Mouse (Mus musculus): Measurements from ENCODE around the gene Alad. TPM values are rescaled to one million over a fixed set of nuclear protein-coding genes. Genes with fewer than 3 reads are reported as not detected.

The Alad gene
- polyA plus RNA-seq, 1 experiment from 2014 or later, result 77.5 TPM

DNA sequence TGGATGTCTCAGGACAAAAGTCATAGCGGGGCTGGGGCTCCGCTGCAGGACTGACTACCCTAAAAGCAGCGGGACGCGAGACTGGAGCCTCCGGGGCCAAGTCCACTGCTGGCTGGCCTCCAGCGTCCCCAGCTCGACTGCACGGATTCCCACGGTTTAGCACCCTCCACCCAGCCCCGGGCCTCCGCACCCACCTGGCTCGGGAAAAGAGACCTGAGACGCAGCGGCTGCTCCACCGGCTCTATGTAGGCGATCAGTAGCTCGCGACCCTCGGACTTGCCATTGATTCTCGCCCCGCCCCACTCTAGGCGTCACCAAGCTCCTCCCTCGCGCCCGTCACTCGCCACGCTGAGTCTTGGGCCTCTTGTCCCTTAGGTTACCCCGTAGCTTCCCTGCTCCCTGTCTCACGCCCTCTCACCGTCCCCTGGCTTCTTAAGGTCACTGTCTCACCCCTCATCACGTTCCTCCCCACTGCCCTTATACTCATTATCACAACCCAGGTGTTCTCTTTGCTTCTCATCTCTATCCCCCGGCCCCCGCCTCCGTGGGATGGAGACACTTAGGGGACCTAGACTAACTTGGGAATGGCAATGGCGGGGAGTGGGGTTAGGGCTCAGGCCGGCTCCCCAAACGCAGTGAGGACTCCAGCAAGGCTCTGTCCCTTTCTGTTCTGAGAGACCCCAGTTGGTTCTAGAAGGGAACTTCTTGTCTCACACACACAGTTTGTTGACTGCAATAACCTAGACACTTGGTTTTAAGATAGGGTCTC, 17.6 kb downstream of the Alad start:
- no peaks in the 10 kb centered on the region for H3K4me1 ChIP-seq (replicated peaks; ENCODE audit: control insufficient read depth, insufficient read depth, low read length)
- H3K36me3 ChIP-seq (ENCODE audit: control insufficient read depth, insufficient read depth, low read length), result 0 out of 2 replicates have a peak, but pooled peaks cover 5% of the 10 kb centered on the region
- WGBS, result 2% methylated on average over 38 of the region's 38 CpGs
- no peaks in the 10 kb centered on the region for H3K27me3 ChIP-seq (ENCODE audit: control insufficient read depth, insufficient read depth, low read length)
- no peaks in the 10 kb centered on the region for H3K9me3 ChIP-seq (ENCODE audit: control insufficient read depth, low read length)
- DNase-seq (ENCODE audit: low spot score) (peak; percentile 93), ATAC-seq (ENCODE audit: low FRiP score) (peak; percentile 99)
- H3K27ac ChIP-seq (ENCODE audit: low read depth, low read length), result peak overlapping the region; percentile 30; the same call in 1 of the 2 replicates
- peak overlapping the region; percentile 67 for H3K4me2 ChIP-seq (replicated peaks; ENCODE audit: low read depth, low read length)
- H3K4me3 ChIP-seq (ENCODE audit: low read depth, low read length), result peak overlapping the region; percentile 74
- H3K9ac ChIP-seq (ENCODE audit: low read depth, low read length), result peak overlapping the region; percentile 77

DNA sequence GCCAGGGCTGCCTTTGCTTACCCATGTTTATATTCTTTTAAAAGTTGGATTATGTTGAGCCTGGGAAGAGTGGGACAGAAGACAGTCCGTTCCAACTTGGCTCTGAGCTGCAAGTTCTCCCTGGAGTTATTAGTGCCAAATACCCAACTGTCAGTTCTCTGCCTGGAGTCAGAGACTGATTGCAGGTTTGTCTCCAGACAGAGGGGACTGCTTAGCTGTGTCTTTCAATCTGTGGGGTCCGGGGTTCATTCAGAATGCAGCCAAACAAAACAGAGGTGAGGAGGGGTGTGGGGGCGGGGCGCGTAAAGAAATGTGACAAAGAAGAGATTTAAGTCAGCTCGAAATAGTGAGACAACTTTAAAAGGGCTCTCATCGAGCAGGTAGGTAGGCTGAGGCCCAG, 18.2 kb downstream of the Alad start:
- H3K9ac ChIP-seq (ENCODE audit: low read depth, low read length), result peak overlapping the region; percentile 77
- peak; percentile 20; the same call in 1 of the 2 replicates for ATAC-seq (ENCODE audit: low FRiP score)
- H3K4me3 ChIP-seq (ENCODE audit: low read depth, low read length), result peak overlapping the region; percentile 74
- WGBS, result 5% methylated on average over 7 of the region's 7 CpGs
- H3K27me3 ChIP-seq (ENCODE audit: control insufficient read depth, insufficient read depth, low read length), result no peaks in the 10 kb centered on the region
- no peak overlapping the region for H3K27ac ChIP-seq (ENCODE audit: low read depth, low read length)
- 0 out of 2 replicates have a peak, but pooled peaks cover 5% of the 10 kb centered on the region for H3K36me3 ChIP-seq (ENCODE audit: control insufficient read depth, insufficient read depth, low read length)
- H3K4me1 ChIP-seq (replicated peaks; ENCODE audit: control insufficient read depth, insufficient read depth, low read length), result no peaks in the 10 kb centered on the region
- DNase-seq (ENCODE audit: low spot score), result no peak
- no peaks in the 10 kb centered on the region for H3K9me3 ChIP-seq (ENCODE audit: control insufficient read depth, low read length)
- H3K4me2 ChIP-seq (replicated peaks; ENCODE audit: low read depth, low read length), result peak overlapping the region; percentile 67

DNA sequence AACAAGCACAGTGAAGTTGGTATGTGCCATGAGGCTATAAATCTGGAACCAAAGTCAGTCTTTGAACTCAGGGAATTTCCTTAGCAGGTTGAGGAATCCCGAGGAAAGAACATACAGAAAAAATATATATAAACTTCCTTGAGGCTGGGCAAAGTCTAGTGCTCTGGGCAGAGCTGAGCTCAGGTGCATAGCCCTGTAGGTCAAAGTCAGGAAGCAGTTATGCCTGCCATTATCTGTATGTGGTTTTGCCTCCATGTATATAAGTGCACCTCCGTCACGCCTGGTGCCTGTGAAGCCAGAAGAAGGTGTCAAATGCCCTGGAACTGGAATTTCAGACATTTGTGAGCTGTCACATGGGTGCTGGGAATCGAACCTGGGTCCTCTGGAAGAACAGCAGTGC, 18.9 kb downstream of the Alad start:
- no peak for DNase-seq (ENCODE audit: low spot score)
- H3K36me3 ChIP-seq (ENCODE audit: control insufficient read depth, insufficient read depth, low read length), result 0 out of 2 replicates have a peak, but pooled peaks cover 5% of the 10 kb centered on the region
- H3K4me3 ChIP-seq (ENCODE audit: low read depth, low read length), result no peak overlapping the region
- H3K9me3 ChIP-seq (ENCODE audit: control insufficient read depth, low read length), result no peaks in the 10 kb centered on the region
- no peak overlapping the region for H3K9ac ChIP-seq (ENCODE audit: low read depth, low read length)
- no peak for ATAC-seq (ENCODE audit: low FRiP score)
- 93% methylated on average over 4 of the region's 4 CpGs for WGBS
- no peak overlapping the region for H3K4me2 ChIP-seq (replicated peaks; ENCODE audit: low read depth, low read length)
- no peaks in the 10 kb centered on the region for H3K27me3 ChIP-seq (ENCODE audit: control insufficient read depth, insufficient read depth, low read length)
- no peak overlapping the region for H3K27ac ChIP-seq (ENCODE audit: low read depth, low read length)
- no peaks in the 10 kb centered on the region for H3K4me1 ChIP-seq (replicated peaks; ENCODE audit: control insufficient read depth, insufficient read depth, low read length)

DNA sequence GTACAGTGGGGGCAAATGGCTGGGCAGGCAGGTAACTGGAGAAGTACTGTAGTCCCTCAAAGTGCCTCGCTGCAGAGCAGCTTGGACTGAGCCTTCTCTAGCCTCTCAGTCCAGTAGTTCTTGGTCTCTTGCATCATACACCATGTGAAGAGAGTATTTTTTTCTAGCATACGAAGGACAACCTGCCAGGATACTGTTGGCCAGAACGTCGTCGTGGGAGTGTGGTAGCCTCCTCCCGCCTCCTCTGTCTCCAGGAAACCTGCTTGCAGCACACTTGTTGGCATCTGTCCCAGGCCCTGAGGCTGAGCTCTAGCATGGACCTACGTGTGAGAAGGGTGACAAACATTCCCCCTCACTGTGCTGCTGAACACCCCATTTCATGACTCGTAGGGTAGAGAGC, 22.9 kb downstream of the Alad start:
- H3K9me3 ChIP-seq (ENCODE audit: control insufficient read depth, low read length), result no peaks in the 10 kb centered on the region
- no peak overlapping the region for H3K9ac ChIP-seq (ENCODE audit: low read depth, low read length)
- DNase-seq (ENCODE audit: low spot score) (no peak), ATAC-seq (ENCODE audit: low FRiP score) (no peak)
- 82% methylated on average over 8 of the region's 8 CpGs for WGBS
- H3K4me2 ChIP-seq (replicated peaks; ENCODE audit: low read depth, low read length), result no peak overlapping the region
- H3K36me3 ChIP-seq (ENCODE audit: control insufficient read depth, insufficient read depth, low read length), result 0 out of 2 replicates have a peak, but pooled peaks cover 5% of the 10 kb centered on the region
- H3K27me3 ChIP-seq (ENCODE audit: control insufficient read depth, insufficient read depth, low read length), result no peaks in the 10 kb centered on the region
- no peak overlapping the region for H3K4me3 ChIP-seq (ENCODE audit: low read depth, low read length)
- no peak overlapping the region for H3K27ac ChIP-seq (ENCODE audit: low read depth, low read length)
- no peaks in the 10 kb centered on the region for H3K4me1 ChIP-seq (replicated peaks; ENCODE audit: control insufficient read depth, insufficient read depth, low read length)

DNA sequence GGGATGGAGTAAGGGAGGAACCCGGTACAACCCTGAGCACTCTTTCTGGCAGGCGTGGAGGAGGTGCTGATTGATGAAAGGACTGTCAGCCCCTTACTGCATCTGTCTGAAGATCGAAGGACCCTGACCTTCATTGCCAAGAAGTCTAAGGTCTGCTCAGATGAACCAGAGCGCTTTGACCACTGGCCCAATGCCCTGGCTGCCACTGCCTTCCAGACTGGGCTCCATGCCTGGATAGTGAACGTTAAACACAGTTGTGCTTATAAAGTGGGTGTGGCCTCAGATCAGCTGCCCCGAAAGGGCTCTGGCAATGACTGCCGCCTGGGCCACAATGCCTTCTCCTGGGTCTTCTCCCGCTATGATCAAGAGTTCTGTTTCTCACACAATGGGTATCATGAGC, 23.8 kb downstream of the Alad start:
- no peak for ATAC-seq (ENCODE audit: low FRiP score)
- H3K9ac ChIP-seq (ENCODE audit: low read depth, low read length), result no peak overlapping the region
- no peak overlapping the region for H3K4me2 ChIP-seq (replicated peaks; ENCODE audit: low read depth, low read length)
- no peak overlapping the region for H3K27ac ChIP-seq (ENCODE audit: low read depth, low read length)
- H3K36me3 ChIP-seq (ENCODE audit: control insufficient read depth, insufficient read depth, low read length), result 0 out of 2 replicates have a peak, but pooled peaks cover 5% of the 10 kb centered on the region
- WGBS, result 86% methylated on average over 8 of the region's 8 CpGs
- no peak for DNase-seq (ENCODE audit: low spot score)
- H3K9me3 ChIP-seq (ENCODE audit: control insufficient read depth, low read length), result no peaks in the 10 kb centered on the region
- no peaks in the 10 kb centered on the region for H3K4me1 ChIP-seq (replicated peaks; ENCODE audit: control insufficient read depth, insufficient read depth, low read length)
- no peak overlapping the region for H3K4me3 ChIP-seq (ENCODE audit: low read depth, low read length)
- no peaks in the 10 kb centered on the region for H3K27me3 ChIP-seq (ENCODE audit: control insufficient read depth, insufficient read depth, low read length)

DNA sequence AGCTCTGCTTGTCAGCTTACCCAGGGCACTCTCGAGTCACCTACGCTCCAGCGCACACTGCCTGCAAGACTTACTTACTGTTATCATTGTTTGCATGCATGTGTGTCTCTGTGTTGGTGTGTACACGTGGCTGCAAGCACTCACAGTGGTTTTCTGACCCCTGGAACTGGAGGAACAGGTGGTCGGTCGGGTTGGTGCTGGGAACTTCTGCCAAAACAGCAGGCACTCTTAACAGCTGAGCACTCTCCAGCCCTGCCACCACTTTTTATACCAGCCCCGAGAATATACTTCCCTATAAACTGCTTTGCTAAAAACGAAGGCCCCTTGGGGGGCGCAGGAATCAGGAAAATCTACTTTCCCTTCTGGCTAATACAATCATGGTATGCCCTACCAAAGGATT, 25.5 kb downstream of the Alad start:
- H3K4me1 ChIP-seq (replicated peaks; ENCODE audit: control insufficient read depth, insufficient read depth, low read length), result no peaks in the 10 kb centered on the region
- ATAC-seq (ENCODE audit: low FRiP score) (no peak), DNase-seq (ENCODE audit: low spot score) (no peak)
- H3K27ac ChIP-seq (ENCODE audit: low read depth, low read length), result no peak overlapping the region
- no peak overlapping the region for H3K9ac ChIP-seq (ENCODE audit: low read depth, low read length)
- no peak overlapping the region for H3K4me3 ChIP-seq (ENCODE audit: low read depth, low read length)
- no peaks in the 10 kb centered on the region for H3K27me3 ChIP-seq (ENCODE audit: control insufficient read depth, insufficient read depth, low read length)
- 71% methylated on average over 9 of the region's 9 CpGs for WGBS
- H3K4me2 ChIP-seq (replicated peaks; ENCODE audit: low read depth, low read length), result no peak overlapping the region
- 0 out of 2 replicates have a peak, but pooled peaks cover 1% of the 10 kb centered on the region for H3K36me3 ChIP-seq (ENCODE audit: control insufficient read depth, insufficient read depth, low read length)
- no peaks in the 10 kb centered on the region for H3K9me3 ChIP-seq (ENCODE audit: control insufficient read depth, low read length)

DNA sequence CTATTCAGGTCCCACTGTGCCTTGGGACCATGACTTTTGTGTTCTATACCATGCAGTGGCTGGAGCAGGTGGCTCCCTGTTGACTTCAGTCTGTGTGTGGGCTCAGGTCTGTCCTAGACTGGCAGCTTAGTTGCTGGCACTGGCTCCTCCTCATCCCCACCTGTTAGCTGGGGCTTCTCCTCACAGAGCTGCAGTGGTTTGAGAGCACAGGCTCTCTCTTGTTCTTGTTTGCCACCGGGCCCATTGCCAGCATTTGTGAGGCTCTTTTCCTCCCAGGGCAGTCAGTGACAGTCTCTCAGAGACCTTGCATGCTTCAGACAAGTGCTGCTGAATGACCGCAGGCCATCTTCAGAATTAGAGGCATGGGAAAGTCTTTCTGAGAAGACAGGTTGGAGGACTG, 27.0 kb downstream of the Alad start:
- ATAC-seq (ENCODE audit: low FRiP score) (no peak), DNase-seq (ENCODE audit: low spot score) (no peak)
- H3K4me1 ChIP-seq (replicated peaks; ENCODE audit: control insufficient read depth, insufficient read depth, low read length), result no peaks in the 10 kb centered on the region
- H3K9me3 ChIP-seq (ENCODE audit: control insufficient read depth, low read length), result no peaks in the 10 kb centered on the region
- H3K9ac ChIP-seq (ENCODE audit: low read depth, low read length), result no peak overlapping the region
- H3K4me2 ChIP-seq (replicated peaks; ENCODE audit: low read depth, low read length), result no peak overlapping the region
- H3K36me3 ChIP-seq (ENCODE audit: control insufficient read depth, insufficient read depth, low read length), result no peaks in the 10 kb centered on the region
- no peak overlapping the region for H3K27ac ChIP-seq (ENCODE audit: low read depth, low read length)
- 76% methylated on average over 2 of the region's 2 CpGs for WGBS
- H3K4me3 ChIP-seq (ENCODE audit: low read depth, low read length), result no peak overlapping the region
- no peaks in the 10 kb centered on the region for H3K27me3 ChIP-seq (ENCODE audit: control insufficient read depth, insufficient read depth, low read length)

DNA sequence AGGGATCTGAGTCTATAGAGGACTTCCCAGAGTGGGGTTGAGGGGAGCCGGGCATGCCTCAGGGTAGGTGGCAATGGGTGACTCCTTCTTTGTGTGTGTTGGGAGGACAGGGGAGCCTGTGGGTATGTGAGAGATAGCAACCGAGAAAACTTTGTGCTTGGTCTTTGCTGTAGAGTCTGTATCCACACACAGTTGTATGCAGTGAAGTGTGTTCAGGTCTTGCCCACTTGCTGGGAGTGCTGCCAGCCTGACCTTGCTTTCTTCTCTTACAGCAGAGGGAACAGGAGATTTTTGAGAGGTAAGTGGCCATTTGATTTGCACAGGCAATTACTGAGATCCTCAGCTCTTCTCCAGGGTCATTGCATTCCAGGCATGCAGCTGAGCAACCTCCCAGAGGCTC, 31.8 kb downstream of the Alad start:
- no peak overlapping the region for H3K4me3 ChIP-seq (ENCODE audit: low read depth, low read length)
- ATAC-seq (ENCODE audit: low FRiP score) (no peak), DNase-seq (ENCODE audit: low spot score) (no peak)
- H3K27me3 ChIP-seq (ENCODE audit: control insufficient read depth, insufficient read depth, low read length), result no peaks in the 10 kb centered on the region
- WGBS, result 85% methylated on average over 2 of the region's 2 CpGs
- H3K4me2 ChIP-seq (replicated peaks; ENCODE audit: low read depth, low read length), result no peak overlapping the region
- no peak overlapping the region for H3K9ac ChIP-seq (ENCODE audit: low read depth, low read length)
- H3K4me1 ChIP-seq (replicated peaks; ENCODE audit: control insufficient read depth, insufficient read depth, low read length), result no peaks in the 10 kb centered on the region
- no peak overlapping the region for H3K27ac ChIP-seq (ENCODE audit: low read depth, low read length)
- no peaks in the 10 kb centered on the region for H3K36me3 ChIP-seq (ENCODE audit: control insufficient read depth, insufficient read depth, low read length)
- no peaks in the 10 kb centered on the region for H3K9me3 ChIP-seq (ENCODE audit: control insufficient read depth, low read length)

DNA sequence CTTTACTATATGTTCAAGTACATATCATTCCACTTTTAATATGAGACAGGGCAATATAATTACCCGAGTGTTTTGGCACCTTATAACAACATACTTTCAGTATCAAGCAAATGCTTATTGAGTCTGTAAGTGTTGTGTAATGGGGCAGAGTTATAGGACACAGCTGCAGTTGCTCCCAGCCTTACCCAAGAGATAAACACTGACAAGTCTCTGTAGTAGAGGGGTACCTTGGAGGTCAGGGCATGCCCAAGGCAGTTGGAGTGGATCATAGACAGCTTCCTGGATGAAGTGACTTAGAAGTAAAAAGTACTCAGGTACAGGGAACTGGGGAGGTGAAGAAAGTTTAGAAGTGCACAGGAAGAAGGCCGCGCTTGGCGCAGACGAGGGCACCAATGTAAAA, 32.5 kb downstream of the Alad start:
- H3K27me3 ChIP-seq (ENCODE audit: control insufficient read depth, insufficient read depth, low read length), result no peaks in the 10 kb centered on the region
- H3K9ac ChIP-seq (ENCODE audit: low read depth, low read length), result no peak overlapping the region
- H3K4me3 ChIP-seq (ENCODE audit: low read depth, low read length), result no peak overlapping the region
- DNase-seq (ENCODE audit: low spot score) (no peak), ATAC-seq (ENCODE audit: low FRiP score) (no peak)
- no peaks in the 10 kb centered on the region for H3K36me3 ChIP-seq (ENCODE audit: control insufficient read depth, insufficient read depth, low read length)
- H3K9me3 ChIP-seq (ENCODE audit: control insufficient read depth, low read length), result no peaks in the 10 kb centered on the region
- H3K4me1 ChIP-seq (replicated peaks; ENCODE audit: control insufficient read depth, insufficient read depth, low read length), result no peaks in the 10 kb centered on the region
- 95% methylated on average over 5 of the region's 5 CpGs for WGBS
- no peak overlapping the region for H3K4me2 ChIP-seq (replicated peaks; ENCODE audit: low read depth, low read length)
- H3K27ac ChIP-seq (ENCODE audit: low read depth, low read length), result no peak overlapping the region

Measured in hindbrain, embryonic 11.5 days (tissue).